Mouse (Mus musculus): ENCODE measurements around the gene Btbd2. TPM values are rescaled to one million over a fixed set of nuclear protein-coding genes. Genes with fewer than 3 reads are reported as not detected.

Gene Btbd2
- 84.3 and 85.1 TPM in 2 replicates for polyA plus RNA-seq (2016; fragmentation: Nextera tagmentation; extraction: Ambion mirVana)

DNA sequence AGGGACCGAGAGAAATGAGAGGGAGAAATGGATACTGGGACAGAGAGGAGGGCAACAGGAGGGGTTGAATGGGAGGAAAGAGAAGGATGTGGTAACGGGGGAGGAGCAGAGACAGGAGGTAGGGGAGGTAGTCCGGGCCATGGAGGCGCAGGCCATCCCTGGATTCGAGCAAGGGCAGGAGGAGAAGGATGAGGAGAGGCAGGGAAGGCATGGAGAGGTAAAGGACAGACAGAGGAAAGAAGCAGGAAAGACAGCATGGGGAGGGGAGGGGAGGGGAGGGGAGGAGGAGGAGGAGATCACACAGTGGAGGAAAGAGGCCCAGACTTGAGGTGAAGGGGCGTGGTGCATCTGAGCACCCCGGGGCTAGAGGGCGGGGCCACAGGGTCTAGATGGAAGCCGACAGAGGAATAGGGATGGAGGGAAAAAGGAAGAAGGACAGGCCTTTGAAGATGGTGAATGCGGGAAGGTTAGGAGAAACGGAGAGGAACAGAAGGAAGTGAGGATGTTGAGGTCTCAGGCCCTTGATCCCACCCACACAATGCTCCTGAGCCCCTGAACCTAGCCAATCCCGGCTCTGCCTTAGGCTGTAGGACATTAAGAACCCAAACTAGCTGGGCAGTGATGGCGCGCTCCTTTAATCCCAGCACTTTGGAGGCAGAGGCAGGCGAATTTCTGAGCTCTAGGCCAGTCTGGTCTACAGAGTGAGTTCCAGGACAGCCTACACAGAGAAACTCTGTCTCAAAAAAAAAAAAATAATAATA is at the start of gene Btbd2:
Gene Btbd2, minus strand, starts transcription at position 209 of the 761 bp plus-strand sequence.
- Histone ChIP-seq H3K4me1 (peaks cover 37% of the 10 kb centered on the region), H3K9me3 (no peaks in the 10 kb centered on the region), H3K27ac (peak within 1 kb of the TSS; percentile 92), H3K36me3 (replicated peaks) (peaks cover 4% of the 10 kb centered on the region; the same call in 1 of the 2 replicates), H3K4me2 (peak within 1 kb of the TSS; percentile 98), H3K9ac (peak within 1 kb of the TSS; percentile 93), H3K27me3 (no peaks in the 10 kb centered on the region), H3K4me3 (replicated peaks) (peak within 1 kb of the TSS; percentile 95)
- ATAC-seq (ENCODE audit: low FRiP score): no peak; the same call in 1 of the 2 replicates
- WGBS: 20% methylated on average over 15 of the region's 15 CpGs

DNA sequence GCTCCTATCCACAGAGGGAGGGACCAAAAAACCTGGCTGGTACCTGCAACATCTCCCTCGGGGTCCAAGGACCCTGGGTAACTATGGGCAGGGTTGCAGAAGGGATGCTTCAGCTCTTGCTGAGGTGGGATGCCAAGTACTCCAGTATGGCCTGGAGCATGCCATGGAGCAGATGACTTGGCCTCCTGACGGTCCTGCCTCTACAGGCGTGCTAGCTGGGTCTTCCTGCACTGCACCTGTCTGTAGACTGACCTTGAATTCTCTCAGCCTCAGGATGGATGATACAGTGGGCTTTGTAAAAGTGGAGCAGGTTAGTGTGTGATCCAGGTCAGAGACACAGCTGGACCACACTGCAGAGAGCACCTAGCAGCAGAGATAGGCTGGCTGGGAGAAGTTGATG is 48.6 kb upstream of the Btbd2 start:
- Histone ChIP-seq H3K9me3 (no peaks in the 10 kb centered on the region), H3K4me3 (replicated peaks) (no peak overlapping the region), H3K4me1 (peaks cover 26% of the 10 kb centered on the region), H3K9ac (no peak overlapping the region), H3K27me3 (no peaks in the 10 kb centered on the region), H3K27ac (no peak overlapping the region), H3K4me2 (no peak overlapping the region), H3K36me3 (replicated peaks) (peaks cover 53% of the 10 kb centered on the region)
- no peak for ATAC-seq (ENCODE audit: low FRiP score)
- WGBS: 78% methylated on average over 3 of the region's 3 CpGs

GRCm38 (mm10) chr10:80705033-80705432 is 48.2 kb upstream of the Btbd2 start:
- Histone ChIP-seq H3K9ac (no peak overlapping the region), H3K4me1 (peaks cover 31% of the 10 kb centered on the region), H3K27ac (no peak overlapping the region), H3K36me3 (replicated peaks) (peaks cover 48% of the 10 kb centered on the region), H3K9me3 (no peaks in the 10 kb centered on the region), H3K4me3 (replicated peaks) (no peak overlapping the region), H3K4me2 (no peak overlapping the region), H3K27me3 (no peaks in the 10 kb centered on the region)
- 77% methylated on average over 3 of the region's 3 CpGs for WGBS
- ATAC-seq (ENCODE audit: low FRiP score): no peak

DNA sequence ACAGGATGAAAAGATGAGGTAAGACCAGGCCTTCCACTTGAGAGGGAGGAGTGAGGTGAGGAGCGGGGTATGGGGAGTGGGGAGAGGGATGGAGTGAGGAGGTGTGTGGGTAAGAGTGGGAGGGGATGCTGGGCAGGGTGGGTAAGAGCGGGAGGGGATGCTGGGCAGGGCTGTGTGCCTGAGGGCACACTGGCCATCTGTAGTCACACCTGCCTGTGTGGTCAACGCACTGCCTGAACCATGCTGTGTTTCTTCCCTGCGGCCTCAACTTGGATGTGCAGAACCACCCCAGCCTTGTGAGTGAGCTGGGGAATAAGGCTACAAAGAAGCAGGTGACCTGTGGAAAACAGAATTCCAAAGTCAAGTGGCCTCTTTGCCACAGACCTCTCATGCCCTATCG is 47.5 kb upstream of the Btbd2 start:
- Histone ChIP-seq H3K4me3 (replicated peaks) (no peak overlapping the region), H3K27me3 (no peaks in the 10 kb centered on the region), H3K4me2 (no peak overlapping the region), H3K27ac (0 out of 2 replicates have a peak overlapping the region, but pooled peaks have one; percentile 31), H3K4me1 (peaks cover 34% of the 10 kb centered on the region), H3K9ac (no peak overlapping the region), H3K36me3 (replicated peaks) (peaks cover 42% of the 10 kb centered on the region), H3K9me3 (no peaks in the 10 kb centered on the region)
- WGBS: 88% methylated on average over 5 of the region's 5 CpGs
- ATAC-seq (ENCODE audit: low FRiP score): no peak

DNA sequence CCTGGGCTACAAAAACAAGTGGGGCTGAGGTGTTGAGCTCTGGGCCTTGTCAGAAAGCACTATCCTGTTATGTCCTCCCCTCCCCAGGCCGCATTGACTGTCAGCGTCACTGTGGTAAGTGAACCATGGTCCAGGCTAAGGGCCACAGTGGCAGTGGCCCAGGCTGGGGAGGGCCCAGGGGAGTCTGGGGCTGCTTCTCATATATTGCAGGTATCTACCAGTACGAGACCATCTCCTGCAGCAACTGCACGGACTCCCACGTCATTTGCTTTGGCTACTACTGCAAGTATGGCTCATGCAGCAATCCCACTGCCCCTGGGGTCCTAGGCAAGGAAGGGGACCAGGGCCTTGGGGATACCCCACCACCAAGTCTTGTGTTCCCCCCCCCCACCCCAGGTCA is 46.8 kb upstream of the Btbd2 start:
- Histone ChIP-seq H3K36me3 (replicated peaks) (peaks cover 34% of the 10 kb centered on the region), H3K4me3 (replicated peaks) (no peak overlapping the region), H3K9me3 (no peaks in the 10 kb centered on the region), H3K27ac (0 out of 2 replicates have a peak overlapping the region, but pooled peaks have one; percentile 81), H3K27me3 (no peaks in the 10 kb centered on the region), H3K9ac (no peak overlapping the region), H3K4me1 (peaks cover 34% of the 10 kb centered on the region), H3K4me2 (peak overlapping the region; percentile 85)
- 89% methylated on average over 5 of the region's 5 CpGs for WGBS
- ATAC-seq (ENCODE audit: low FRiP score): no peak

DNA sequence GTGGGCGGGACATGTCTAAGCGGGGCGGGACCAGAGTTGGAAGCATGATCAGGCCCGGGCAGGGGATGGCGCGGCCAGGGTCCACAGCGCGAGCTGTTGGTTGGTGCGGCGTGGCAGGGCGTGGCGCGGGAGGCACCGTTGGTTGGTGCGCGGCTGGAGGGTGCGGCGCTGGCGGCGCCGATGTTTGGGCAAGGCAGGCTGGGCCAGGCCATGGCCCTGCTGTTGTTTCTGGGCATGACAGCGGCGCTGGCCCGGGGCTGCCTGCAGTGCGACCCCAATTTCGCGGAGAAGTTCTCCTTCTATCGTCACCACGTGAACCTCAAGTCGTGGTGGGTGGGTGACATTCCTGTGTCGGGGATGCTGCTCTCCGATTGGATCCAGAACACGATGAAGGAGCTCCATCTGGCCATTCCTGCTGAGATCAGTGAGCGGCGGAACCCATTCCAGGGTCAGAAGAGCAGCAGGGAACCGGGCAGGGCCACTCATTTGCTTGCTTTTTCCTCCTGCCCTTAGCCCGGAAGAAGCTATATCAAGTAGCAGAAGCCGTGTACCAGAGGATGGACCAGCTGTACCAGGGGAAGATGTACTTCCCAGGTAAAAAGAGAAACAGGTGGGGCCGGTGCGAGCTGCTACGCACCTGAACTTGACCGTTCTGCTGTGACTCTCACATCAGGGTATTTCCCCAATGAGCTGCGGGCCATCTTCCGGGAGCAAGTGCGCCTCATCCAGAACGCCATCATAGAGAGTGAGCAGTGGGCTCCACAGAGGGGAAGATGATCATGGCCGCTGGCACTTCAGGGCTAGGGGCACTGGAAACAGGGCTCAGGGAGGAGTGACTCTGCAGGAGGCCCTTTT is 45.9 kb upstream of the Btbd2 start:
- peak; percentile 86 for ATAC-seq (ENCODE audit: low FRiP score)
- no peaks in the 10 kb centered on the region for H3K27me3 ChIP-seq
- H3K27ac ChIP-seq: peak overlapping the region; percentile 81
- H3K4me3 ChIP-seq (replicated peaks): peak overlapping the region; percentile 62
- no peaks in the 10 kb centered on the region for H3K9me3 ChIP-seq
- H3K9ac ChIP-seq: peak overlapping the region; percentile 61
- 3% methylated on average over 47 of the region's 47 CpGs for WGBS
- H3K4me2 ChIP-seq: peak overlapping the region; percentile 85
- peaks cover 26% of the 10 kb centered on the region for H3K36me3 ChIP-seq (replicated peaks)
- H3K4me1 ChIP-seq: peaks cover 34% of the 10 kb centered on the region

GRCm38 (mm10) chr10:80701721-80702535 is 45.1 kb upstream of the Btbd2 start, which contains the start of the genes Mob3a and Izumo4:
Mob3a (minus strand) TSS chr10:80701977.
Izumo4 (plus strand) TSS chr10:80702184.
- peaks cover 34% of the 10 kb centered on the region for H3K4me1 ChIP-seq
- peaks cover 17% of the 10 kb centered on the region for H3K36me3 ChIP-seq (replicated peaks)
- peak within 1 kb of the TSS; percentile 61 for H3K9ac ChIP-seq
- H3K4me3 ChIP-seq (replicated peaks): peak within 1 kb of the TSS; percentile 62
- no peaks in the 10 kb centered on the region for H3K9me3 ChIP-seq
- H3K27me3 ChIP-seq: no peaks in the 10 kb centered on the region
- H3K27ac ChIP-seq: peak within 1 kb of the TSS; percentile 81
- peak within 1 kb of the TSS; percentile 85 for H3K4me2 ChIP-seq
- ATAC-seq (ENCODE audit: low FRiP score): peak; percentile 97
- under 1% methylated on average over 59 of the region's 59 CpGs for WGBS

DNA sequence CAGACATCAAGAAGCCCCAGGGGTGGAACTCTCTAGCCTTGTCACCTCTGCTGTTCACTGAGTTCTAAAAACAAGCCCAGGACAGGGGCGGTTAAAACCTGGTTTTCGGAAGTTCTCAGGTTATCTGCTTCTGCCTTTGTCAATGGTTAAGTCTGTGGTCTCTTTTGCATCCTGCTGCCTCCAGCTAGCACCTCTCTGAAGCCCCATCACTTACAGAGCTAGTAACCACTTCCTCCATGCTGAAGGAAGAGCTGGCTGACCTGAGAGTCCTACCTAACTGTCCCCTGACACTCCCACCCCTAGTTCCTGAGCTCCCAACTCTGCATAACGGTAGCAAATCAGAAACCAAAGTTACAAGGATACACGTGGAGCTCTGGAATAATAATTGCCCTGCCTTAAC is 43.9 kb upstream of the Btbd2 start:
- Histone ChIP-seq H3K27me3 (no peaks in the 10 kb centered on the region), H3K9me3 (no peaks in the 10 kb centered on the region), H3K36me3 (replicated peaks) (peaks cover 5% of the 10 kb centered on the region), H3K4me3 (replicated peaks) (peak overlapping the region; percentile 62), H3K27ac (no peak overlapping the region), H3K4me2 (peak overlapping the region; percentile 85), H3K9ac (peak overlapping the region; percentile 53; the same call in 1 of the 2 replicates), H3K4me1 (peaks cover 37% of the 10 kb centered on the region)
- ATAC-seq (ENCODE audit: low FRiP score): no peak
- WGBS: 46% methylated on average over 4 of the region's 4 CpGs

- no peaks in the 10 kb centered on the region for H3K27me3 ChIP-seq
- H3K9me3 ChIP-seq: no peaks in the 10 kb centered on the region
- 90% methylated on average over 7 of the region's 7 CpGs for WGBS
- H3K4me3 ChIP-seq (replicated peaks): no peak overlapping the region
- ATAC-seq (ENCODE audit: low FRiP score): no peak
- 0 out of 2 replicates have a peak overlapping the region, but pooled peaks have one; percentile 85 for H3K4me2 ChIP-seq
- H3K27ac ChIP-seq: no peak overlapping the region
- no peak overlapping the region for H3K9ac ChIP-seq
- peaks cover 40% of the 10 kb centered on the region for H3K4me1 ChIP-seq
- peaks cover 5% of the 10 kb centered on the region; the same call in 1 of the 2 replicates for H3K36me3 ChIP-seq (replicated peaks)
Measured at GRCm38 (mm10) chr10:80700038-80700504, 43.2 kb upstream of the Btbd2 start.

GRCm38 (mm10) chr10:80698605-80699004 is 41.7 kb upstream of the Btbd2 start:
- ATAC-seq (ENCODE audit: low FRiP score): no peak
- no peak overlapping the region for H3K27ac ChIP-seq
- H3K9ac ChIP-seq: no peak overlapping the region
- 90% methylated on average over 9 of the region's 9 CpGs for WGBS
- peaks cover 35% of the 10 kb centered on the region for H3K4me1 ChIP-seq
- no peaks in the 10 kb centered on the region for H3K9me3 ChIP-seq
- H3K36me3 ChIP-seq (replicated peaks): peaks cover 18% of the 10 kb centered on the region
- H3K4me3 ChIP-seq (replicated peaks): no peak overlapping the region
- no peak overlapping the region for H3K4me2 ChIP-seq
- no peaks in the 10 kb centered on the region for H3K27me3 ChIP-seq

DNA sequence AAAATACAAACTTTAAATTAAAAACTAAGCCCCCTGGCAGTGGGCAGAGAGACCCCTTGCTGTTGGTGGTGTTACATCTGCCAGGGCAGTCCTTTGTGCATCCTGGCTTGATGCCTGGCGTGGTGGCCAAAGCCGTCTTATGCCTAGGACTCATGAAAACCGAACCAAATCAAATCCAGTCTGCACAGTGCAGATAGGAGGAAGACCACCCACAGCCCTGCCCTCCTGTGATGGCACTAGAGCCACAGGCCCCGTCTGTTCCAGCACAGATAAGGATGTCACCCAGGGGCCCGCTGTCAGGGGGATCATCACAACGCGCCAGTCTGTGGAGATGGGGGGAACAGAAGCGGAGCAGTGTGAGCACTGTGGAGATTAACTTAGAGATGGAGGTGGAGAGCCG is 40.9 kb upstream of the Btbd2 start:
- Histone ChIP-seq H3K4me2 (no peak overlapping the region), H3K27ac (no peak overlapping the region), H3K9me3 (no peaks in the 10 kb centered on the region), H3K27me3 (no peaks in the 10 kb centered on the region), H3K4me1 (peaks cover 28% of the 10 kb centered on the region), H3K36me3 (replicated peaks) (peaks cover 24% of the 10 kb centered on the region), H3K4me3 (replicated peaks) (no peak overlapping the region), H3K9ac (no peak overlapping the region)
- 78% methylated on average over 9 of the region's 9 CpGs for WGBS
- ATAC-seq (ENCODE audit: low FRiP score): no peak

All from forebrain, embryonic 12.5 days (tissue).